Mouse (Mus musculus): ENCODE measurements around the gene Slc26a8. TPM values are rescaled to one million over a fixed set of nuclear protein-coding genes. Genes with fewer than 3 reads are reported as not detected.

The Slc26a8 gene
- total and polyA plus RNA-seq, 2 experiments from 2014 or later, result 1.8 to 4.4 TPM

DNA sequence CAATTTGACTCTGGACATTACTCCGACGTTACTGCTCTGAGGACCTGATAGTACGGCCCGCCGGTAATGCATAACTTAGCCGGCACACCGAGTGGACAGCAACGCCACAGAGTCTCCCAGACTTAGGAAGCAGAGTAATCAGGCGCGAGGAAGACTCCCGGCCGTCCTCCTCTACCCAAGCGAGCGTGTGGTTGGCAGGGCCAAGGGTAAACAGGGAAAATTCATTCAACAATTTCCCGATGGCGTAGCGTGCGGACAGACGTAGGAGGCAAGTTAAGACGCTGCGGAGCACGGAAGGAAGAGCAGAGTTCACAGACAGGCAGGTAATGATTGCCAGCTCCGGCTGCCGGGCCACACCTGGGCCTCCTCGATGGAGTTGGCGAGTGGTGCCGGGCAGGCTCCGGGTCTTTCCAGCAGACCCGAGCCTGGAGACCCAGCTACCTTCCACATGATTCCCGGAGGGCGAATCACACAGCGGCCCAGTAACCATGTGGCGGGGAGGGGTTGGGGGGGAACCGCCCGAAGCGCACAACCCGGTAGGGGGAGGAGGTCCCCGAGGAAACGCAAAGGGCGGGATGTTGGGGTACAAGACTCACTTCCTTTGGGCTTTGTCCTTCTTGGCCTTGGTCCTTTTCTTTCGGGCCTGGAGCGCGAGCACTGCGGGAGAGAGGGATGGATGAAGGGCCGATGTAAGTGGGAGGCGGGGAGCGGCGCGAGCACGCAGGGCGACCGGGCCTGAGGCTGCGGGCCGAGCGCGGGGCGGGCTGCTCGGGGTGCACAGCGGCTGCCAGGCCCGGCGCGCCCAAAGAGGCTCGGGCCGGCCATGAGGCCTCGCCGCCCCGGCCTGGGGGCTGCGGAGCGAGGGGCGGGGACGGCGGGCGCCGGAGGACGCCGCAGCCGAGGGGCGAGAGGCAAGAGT lies 68.4 kb downstream of the Slc26a8 start:
- peak; percentile 73 for DNase-seq (ENCODE audit: low spot score)
- H3K4me3 ChIP-seq (ENCODE audit: low read depth, low read length), result peak overlapping the region; percentile 99
- peaks cover 6% of the 10 kb centered on the region for H3K4me1 ChIP-seq (ENCODE audit: insufficient read depth, low read length)
- no peaks in the 10 kb centered on the region for H3K36me3 ChIP-seq (ENCODE audit: insufficient read depth, low read length)
- no peaks in the 10 kb centered on the region for H3K27me3 ChIP-seq (ENCODE audit: insufficient read depth, low read length)
- no peaks in the 10 kb centered on the region for H3K9me3 ChIP-seq (ENCODE audit: low read length)
- peak; percentile 77 for ATAC-seq (ENCODE audit: low FRiP score)
- peak overlapping the region; percentile 98 for H3K9ac ChIP-seq (replicated peaks; ENCODE audit: low read length, poor library complexity, severe bottlenecking)
- H3K4me2 ChIP-seq (ENCODE audit: low read depth, low read length, poor library complexity, severe bottlenecking), result peak overlapping the region; percentile 89
- H3K27ac ChIP-seq (ENCODE audit: low read depth, low read length), result peak overlapping the region; percentile 93
- WGBS, result under 1% methylated on average over 62 of the region's 78 CpGs
- no peak for TF ChIP-seq CTCF (IDR thresholded peaks at IDR 0.05)

DNA sequence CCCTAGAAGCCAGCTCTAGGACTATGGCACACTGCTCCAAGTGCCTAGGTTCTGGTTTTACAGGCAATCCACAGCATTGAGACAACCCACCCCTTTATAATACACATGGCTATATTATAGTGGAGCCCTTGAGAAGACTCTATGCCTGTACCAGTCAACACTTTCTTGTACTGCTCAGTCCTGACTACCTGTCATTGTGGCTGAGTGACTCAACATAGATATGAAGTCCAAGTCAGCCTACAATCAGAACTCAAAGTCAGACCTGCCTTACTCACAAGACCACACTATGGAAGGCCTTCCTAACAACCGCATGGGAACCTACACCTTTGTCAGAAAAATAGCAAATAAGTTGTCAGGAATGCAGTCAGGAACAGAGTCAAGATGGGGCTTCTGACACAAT lies 71.3 kb downstream of the Slc26a8 start:
- H3K36me3 ChIP-seq (ENCODE audit: insufficient read depth, low read length), result peaks cover 4% of the 10 kb centered on the region; the same call in 1 of the 2 replicates
- TF ChIP-seq CTCF (IDR thresholded peaks at IDR 0.05), result no peak
- H3K27me3 ChIP-seq (ENCODE audit: insufficient read depth, low read length), result no peaks in the 10 kb centered on the region
- H3K4me1 ChIP-seq (ENCODE audit: insufficient read depth, low read length), result peaks cover 6% of the 10 kb centered on the region
- 100% methylated on average over 1 of the region's 1 CpGs for WGBS
- H3K4me3 ChIP-seq (ENCODE audit: low read depth, low read length), result no peak overlapping the region
- H3K9ac ChIP-seq (replicated peaks; ENCODE audit: low read length, poor library complexity, severe bottlenecking), result no peak overlapping the region
- no peak overlapping the region for H3K27ac ChIP-seq (ENCODE audit: low read depth, low read length)
- DNase-seq (ENCODE audit: low spot score), result no peak
- no peak overlapping the region for H3K4me2 ChIP-seq (ENCODE audit: low read depth, low read length, poor library complexity, severe bottlenecking)
- H3K9me3 ChIP-seq (ENCODE audit: low read length), result no peaks in the 10 kb centered on the region
- ATAC-seq (ENCODE audit: low FRiP score), result no peak

DNA sequence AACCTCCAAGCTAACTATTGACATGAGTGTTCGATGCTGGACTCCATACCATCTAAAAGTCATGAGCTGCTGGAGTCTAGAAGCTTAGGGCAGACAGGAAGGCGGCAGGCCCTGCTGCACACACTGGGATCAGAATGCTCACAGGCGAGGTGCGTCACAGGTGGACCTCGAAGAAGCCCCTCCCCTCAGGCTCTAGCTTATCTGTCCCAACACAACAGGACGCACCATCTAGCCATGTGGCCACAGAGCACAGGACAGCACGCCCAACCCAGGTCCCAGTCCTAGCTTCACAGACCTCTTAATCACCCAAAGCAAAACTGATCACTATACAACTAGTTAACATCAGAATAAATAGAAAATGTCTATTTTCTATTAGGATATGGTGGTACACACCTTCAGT lies 71.9 kb downstream of the Slc26a8 start:
- H3K36me3 ChIP-seq (ENCODE audit: insufficient read depth, low read length), result peaks cover 4% of the 10 kb centered on the region; the same call in 1 of the 2 replicates
- no peaks in the 10 kb centered on the region for H3K27me3 ChIP-seq (ENCODE audit: insufficient read depth, low read length)
- H3K9ac ChIP-seq (replicated peaks; ENCODE audit: low read length, poor library complexity, severe bottlenecking), result no peak overlapping the region
- no peak overlapping the region for H3K4me2 ChIP-seq (ENCODE audit: low read depth, low read length, poor library complexity, severe bottlenecking)
- no peaks in the 10 kb centered on the region for H3K9me3 ChIP-seq (ENCODE audit: low read length)
- H3K4me1 ChIP-seq (ENCODE audit: insufficient read depth, low read length), result peaks cover 6% of the 10 kb centered on the region
- no peak overlapping the region for H3K4me3 ChIP-seq (ENCODE audit: low read depth, low read length)
- no peak for ATAC-seq (ENCODE audit: low FRiP score)
- TF ChIP-seq CTCF (IDR thresholded peaks at IDR 0.05), result no peak
- WGBS, result 88% methylated on average over 7 of the region's 7 CpGs
- no peak for DNase-seq (ENCODE audit: low spot score)
- H3K27ac ChIP-seq (ENCODE audit: low read depth, low read length), result no peak overlapping the region

DNA sequence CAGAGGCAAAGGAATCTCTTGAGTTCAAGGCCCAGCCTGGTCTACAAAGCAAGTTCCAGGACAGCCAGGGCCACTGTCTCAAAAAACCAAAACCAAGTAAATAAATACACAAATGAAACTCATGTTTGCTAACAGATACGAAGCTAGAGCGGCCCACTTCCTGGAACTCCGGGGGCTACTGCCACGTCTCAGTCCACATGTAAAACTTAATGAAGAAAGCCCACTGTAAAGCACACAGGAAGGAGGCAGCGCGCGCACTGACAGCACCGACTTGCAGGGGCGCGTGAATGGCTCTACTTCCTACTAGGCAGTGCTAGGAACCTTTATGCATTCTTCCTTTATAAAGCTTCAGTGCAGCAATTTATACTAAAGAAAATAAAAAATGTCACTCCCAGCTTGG lies 72.4 kb downstream of the Slc26a8 start:
- no peak for ATAC-seq (ENCODE audit: low FRiP score)

DNA sequence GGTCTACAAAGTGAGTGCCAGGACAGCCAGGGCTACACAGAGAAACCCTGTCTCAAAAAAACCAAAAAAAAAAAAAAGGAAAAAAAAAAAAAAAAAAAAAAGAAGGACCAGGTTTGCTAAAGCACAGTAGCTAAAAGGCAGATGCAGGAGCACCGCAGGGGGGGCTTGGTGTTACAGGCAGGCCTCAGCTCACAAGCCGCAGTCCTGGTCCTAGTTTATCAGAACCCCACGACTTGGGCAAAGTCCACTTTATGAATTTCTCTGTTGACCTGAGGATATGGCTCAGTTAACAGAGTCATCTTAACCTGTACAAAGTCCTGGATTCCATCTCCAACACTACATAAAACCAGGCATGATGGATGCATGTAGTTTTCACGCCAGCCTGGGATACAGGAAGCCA lies 74.7 kb downstream of the Slc26a8 start:
- DNase-seq (ENCODE audit: low spot score) (no peak), ATAC-seq (ENCODE audit: low FRiP score) (no peak)
- 97% methylated on average over 4 of the region's 4 CpGs for WGBS
- Histone ChIP-seq H3K4me2 (ENCODE audit: low read depth, low read length, poor library complexity, severe bottlenecking) (no peak overlapping the region), H3K4me3 (ENCODE audit: low read depth, low read length) (no peak overlapping the region), H3K4me1 (ENCODE audit: insufficient read depth, low read length) (no peaks in the 10 kb centered on the region), H3K9me3 (ENCODE audit: low read length) (no peaks in the 10 kb centered on the region), H3K9ac (replicated peaks; ENCODE audit: low read length, poor library complexity, severe bottlenecking) (no peak overlapping the region), H3K27ac (ENCODE audit: low read depth, low read length) (no peak overlapping the region), H3K36me3 (ENCODE audit: insufficient read depth, low read length) (peaks cover 4% of the 10 kb centered on the region; the same call in 1 of the 2 replicates), H3K27me3 (ENCODE audit: insufficient read depth, low read length) (no peaks in the 10 kb centered on the region)
- no peak for TF ChIP-seq CTCF (IDR thresholded peaks at IDR 0.05)

More for the DNA sequence above, 72.4 kb downstream of the Slc26a8 start:
- Histone ChIP-seq H3K9ac (replicated peaks; ENCODE audit: low read length, poor library complexity, severe bottlenecking) (no peak overlapping the region), H3K4me1 (ENCODE audit: insufficient read depth, low read length) (peaks cover 6% of the 10 kb centered on the region), H3K27ac (ENCODE audit: low read depth, low read length) (no peak overlapping the region), H3K9me3 (ENCODE audit: low read length) (no peaks in the 10 kb centered on the region), H3K27me3 (ENCODE audit: insufficient read depth, low read length) (no peaks in the 10 kb centered on the region), H3K36me3 (ENCODE audit: insufficient read depth, low read length) (peaks cover 4% of the 10 kb centered on the region; the same call in 1 of the 2 replicates), H3K4me2 (ENCODE audit: low read depth, low read length, poor library complexity, severe bottlenecking) (no peak overlapping the region), H3K4me3 (ENCODE audit: low read depth, low read length) (no peak overlapping the region)
- no peak for TF ChIP-seq CTCF (IDR thresholded peaks at IDR 0.05)
- 86% methylated on average over 10 of the region's 10 CpGs for WGBS
- no peak for DNase-seq (ENCODE audit: low spot score)

DNA sequence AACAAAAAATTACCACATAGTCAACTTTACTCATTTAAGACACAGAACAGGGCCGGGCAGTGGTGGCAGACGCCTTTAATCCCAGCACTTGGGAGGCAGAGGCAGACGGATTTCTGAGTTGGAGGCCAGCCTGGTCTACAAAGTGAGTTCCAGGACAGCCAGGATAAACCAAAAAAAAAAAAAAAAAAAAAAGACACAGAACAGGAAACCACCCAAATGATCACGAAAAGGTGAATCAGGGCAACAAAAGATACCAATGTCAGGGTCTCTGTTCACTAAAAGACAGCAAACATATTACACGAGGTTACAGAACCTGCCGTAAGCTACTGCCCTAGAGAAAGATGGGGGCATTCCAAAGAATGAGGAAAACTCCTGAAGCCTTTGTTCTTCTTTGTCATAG lies 76.9 kb downstream of the Slc26a8 start:
- H3K27ac ChIP-seq (ENCODE audit: low read depth, low read length), result no peak overlapping the region
- no peaks in the 10 kb centered on the region for H3K4me1 ChIP-seq (ENCODE audit: insufficient read depth, low read length)
- no peak overlapping the region for H3K4me2 ChIP-seq (ENCODE audit: low read depth, low read length, poor library complexity, severe bottlenecking)
- 89% methylated on average over 6 of the region's 6 CpGs for WGBS
- TF ChIP-seq CTCF (IDR thresholded peaks at IDR 0.05), result no peak
- H3K9me3 ChIP-seq (ENCODE audit: low read length), result no peaks in the 10 kb centered on the region
- H3K36me3 ChIP-seq (ENCODE audit: insufficient read depth, low read length), result peaks cover 4% of the 10 kb centered on the region; the same call in 1 of the 2 replicates
- no peak overlapping the region for H3K4me3 ChIP-seq (ENCODE audit: low read depth, low read length)
- H3K9ac ChIP-seq (replicated peaks; ENCODE audit: low read length, poor library complexity, severe bottlenecking), result no peak overlapping the region
- H3K27me3 ChIP-seq (ENCODE audit: insufficient read depth, low read length), result no peaks in the 10 kb centered on the region
- no peak for ATAC-seq (ENCODE audit: low FRiP score)
- DNase-seq (ENCODE audit: low spot score), result no peak

Data from midbrain, postnatal 0 days (tissue).